Mouse (Mus musculus) midbrain, embryonic 11.5 days (tissue): Measurements from ENCODE around the gene Lonrf3. TPM values are rescaled to one million over a fixed set of nuclear protein-coding genes. Genes with fewer than 3 reads are reported as not detected.
A peak's percentile ranks its signal among the peaks of the same experiment; 100 is the strongest.

Source experiments
- ATAC-seq: fragments of 200-750 bp; cut with Nextera tagmentation; 2 replicates; pipeline ENCODE4 v1.8.0; 2017; ENCODE audit warnings: moderate TSS enrichment, moderate library complexity; ENCODE audit not compliant: low FRiP score
- DNase-seq: peaks from one replicate; pipeline ENCODE4 v3.0.0; 2015; ENCODE audit warnings: low spot score; ENCODE audit errors: missing footprints
- H3K27ac ChIP-seq: fragments of 300-500 bp; sonication (generic); 2 replicates; pipeline ENCODE4 v1.5.1; 2014; ENCODE audit warnings: low read depth, low read length
- H3K27me3 ChIP-seq: fragments of 300-500 bp; sonication (generic); 2 replicates; pipeline ENCODE4 v1.6.1; 2014; ENCODE audit warnings: mild to moderate bottlenecking, low read length, moderate library complexity, mixed read lengths; ENCODE audit not compliant: control insufficient read depth, insufficient read depth
- H3K36me3 ChIP-seq: fragments of 300-500 bp; sonication (generic); 2 replicates; pipeline ENCODE4 v1.6.1; 2014; ENCODE audit warnings: mild to moderate bottlenecking, low read length, moderate library complexity, mixed read lengths; ENCODE audit not compliant: control insufficient read depth, insufficient read depth
- H3K4me1 ChIP-seq: fragments of 300-500 bp; sonication (generic); 2 replicates; pipeline ENCODE4 v1.6.1; 2014; ENCODE audit warnings: low read length; ENCODE audit not compliant: control insufficient read depth, insufficient read depth
- H3K4me2 ChIP-seq: fragments of 300-500 bp; sonication (generic); 2 replicates; pipeline ENCODE4 v1.6.1; 2014; ENCODE audit warnings: mild to moderate bottlenecking, moderate library complexity
- H3K4me3 ChIP-seq: fragments of 300-500 bp; sonication (generic); 2 replicates; pipeline ENCODE4 v1.5.1; 2014; ENCODE audit warnings: low read depth, low read length
- H3K9ac ChIP-seq: fragments of 300-500 bp; sonication (generic); 2 replicates; pipeline ENCODE4 v1.6.1; 2014; ENCODE audit warnings: low read length
- H3K9me3 ChIP-seq: fragments of 300-500 bp; sonication (generic); 2 replicates; pipeline ENCODE4 v1.6.1; 2016; ENCODE audit warnings: low read length; ENCODE audit not compliant: control insufficient read depth
- WGBS: fragments of 180-500 bp; shearing (Covaris S2); extraction: QIAGEN DNeasy Blood & Tissue Kit; methylation state at CpG from one replicate; pipeline ENCODE4 v1.1.7; 2014; 5-methylcytosine and 5-hydroxymethylcytosine counted together
- polyA plus RNA-seq: library from polyadenylated mRNA; unstranded; fragments of >200 nt; fragmentation: Nextera tagmentation; extraction: Ambion mirVana; gene quantifications from 2 replicates; pipeline ENCODE4 v1.2.1, GENCODE M21; 2014

The Lonrf3 gene
- polyA plus RNA-seq = 1.1 and 1.7 TPM in 2 replicates

DNA sequence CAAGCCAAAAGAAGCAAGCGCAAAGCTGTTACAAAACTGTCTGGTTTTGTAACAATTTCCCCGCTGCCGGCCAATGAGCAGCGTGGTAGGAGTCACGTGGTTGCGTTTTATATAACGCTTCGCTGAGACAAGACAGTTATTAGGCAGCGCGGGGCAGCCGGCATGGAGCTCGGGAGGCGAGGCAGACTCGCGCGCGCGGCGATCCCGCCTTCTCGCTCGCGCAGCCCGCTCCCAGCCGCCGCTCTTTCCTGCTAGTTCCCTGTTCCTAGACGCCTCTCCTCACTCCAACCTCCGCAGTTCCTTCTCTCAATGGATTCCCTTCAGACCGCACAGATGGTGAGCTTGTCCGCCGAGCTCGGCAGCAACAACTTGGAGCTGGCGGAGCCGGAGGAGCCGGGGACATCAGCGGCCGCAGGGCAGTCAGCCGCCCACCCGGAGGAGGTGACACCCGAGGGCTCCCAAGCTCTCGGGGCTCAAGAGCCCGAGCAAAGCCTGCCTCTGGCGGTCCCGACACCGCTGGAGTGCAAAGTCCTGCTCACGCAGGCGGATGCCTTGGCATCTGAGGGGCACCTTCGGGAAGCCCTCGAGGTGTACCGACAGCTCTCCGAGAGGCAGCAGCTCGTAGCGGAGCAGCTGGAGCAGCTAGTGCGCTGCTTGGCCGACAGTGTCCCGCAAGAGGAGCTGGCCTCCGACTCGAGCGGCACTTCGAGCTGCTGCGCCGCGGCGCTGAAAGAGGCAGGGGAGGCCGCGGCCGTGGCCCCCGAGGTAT, at the start of gene Lonrf3:
Gene Lonrf3 (plus strand): TSS at position 83 of the 769 bp plus-strand sequence.
- DNase-seq (peak; percentile 92), ATAC-seq (peak; percentile 83)
- peak within 1 kb of the TSS; percentile 67 for H3K4me2 ChIP-seq
- H3K27me3 ChIP-seq = peaks cover 16% of the 10 kb centered on the region
- H3K4me3 ChIP-seq = peak within 1 kb of the TSS; percentile 40
- no peaks in the 10 kb centered on the region for H3K36me3 ChIP-seq
- 25% methylated on average over 58 of the region's 68 CpGs for WGBS
- H3K27ac ChIP-seq = no peak within 1 kb of the TSS
- no peaks in the 10 kb centered on the region; the same call in 1 of the 2 replicates for H3K4me1 ChIP-seq
- peak within 1 kb of the TSS; percentile 38 for H3K9ac ChIP-seq
- no peaks in the 10 kb centered on the region for H3K9me3 ChIP-seq

- Histone ChIP-seq H3K9me3 (no peaks in the 10 kb centered on the region), H3K4me2 (no peak overlapping the region), H3K4me3 (no peak overlapping the region), H3K27me3 (no peaks in the 10 kb centered on the region), H3K4me1 (no peaks in the 10 kb centered on the region), H3K27ac (no peak overlapping the region), H3K36me3 (no peaks in the 10 kb centered on the region), H3K9ac (no peak overlapping the region)
- DNase-seq (no peak), ATAC-seq (no peak)
- WGBS = 68% methylated on average over 1 of the region's 1 CpGs
Observed at GRCm38 (mm10) chrX:36278750-36279149, 49.4 kb upstream of the Lonrf3 start.

DNA sequence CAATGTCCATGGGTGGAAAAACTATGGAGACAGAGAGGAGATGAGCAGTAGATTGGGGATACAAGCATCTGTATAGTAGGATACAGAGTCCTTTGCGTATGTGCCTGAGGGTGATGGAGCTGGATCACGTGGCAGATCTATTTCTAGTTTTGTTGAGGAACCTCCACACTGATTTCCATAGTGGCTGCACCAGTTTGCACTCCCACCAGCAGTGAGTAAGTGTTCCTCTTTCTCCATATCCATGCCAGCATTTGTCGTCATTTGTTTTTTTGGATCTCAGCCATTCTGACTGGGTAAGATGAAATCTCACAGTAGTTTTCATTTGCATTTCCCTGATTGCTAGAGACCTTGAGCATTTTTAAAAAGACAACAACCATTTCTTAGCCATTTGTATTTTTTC, 16.7 kb upstream of the Lonrf3 start:
- Histone ChIP-seq H3K9ac (no peak overlapping the region), H3K27me3 (no peaks in the 10 kb centered on the region), H3K4me3 (no peak overlapping the region), H3K36me3 (no peaks in the 10 kb centered on the region), H3K4me2 (no peak overlapping the region), H3K4me1 (no peaks in the 10 kb centered on the region), H3K27ac (no peak overlapping the region), H3K9me3 (no peaks in the 10 kb centered on the region)
- ATAC-seq = no peak
- DNase-seq = no peak
- 93% methylated on average over 3 of the region's 3 CpGs for WGBS

DNA sequence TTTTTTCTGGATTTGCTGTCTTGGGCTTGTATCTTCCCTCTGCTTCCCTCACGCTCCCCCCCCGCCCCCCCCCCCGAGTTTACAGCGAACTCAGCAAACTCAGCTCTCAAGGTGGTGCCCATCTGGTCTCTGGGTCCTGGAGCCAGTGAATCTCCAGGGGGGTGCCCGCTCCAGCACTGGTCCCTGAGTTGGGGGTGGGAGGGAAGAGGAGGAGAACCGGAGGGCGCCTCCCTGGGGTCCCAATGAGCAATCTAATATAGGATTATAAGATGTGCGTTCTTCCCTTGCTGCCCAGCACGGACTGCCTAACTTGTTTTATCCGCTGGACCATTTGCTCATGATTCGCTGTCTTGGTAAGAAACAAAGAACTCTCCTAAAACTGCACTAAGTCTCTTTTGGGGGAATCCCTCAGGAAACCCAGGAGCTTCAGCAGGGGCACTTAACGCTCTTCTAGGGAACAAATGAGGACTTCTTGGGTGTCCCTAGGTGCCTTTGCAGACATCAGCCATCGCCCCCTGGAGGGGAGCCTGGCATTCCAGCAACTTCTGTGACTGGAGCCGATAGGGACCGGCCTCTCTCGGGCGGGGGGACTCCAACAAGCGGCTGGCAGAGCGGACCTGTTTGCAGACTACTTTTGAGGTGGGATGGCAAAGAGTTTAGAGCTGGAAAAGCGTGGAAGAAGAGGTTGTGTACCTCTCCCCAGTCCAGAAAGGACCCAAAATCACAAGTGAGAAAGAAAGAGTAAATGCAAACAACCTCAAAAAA, 480 bp upstream of the Lonrf3 start:
- H3K36me3 ChIP-seq = no peaks in the 10 kb centered on the region
- no peaks in the 10 kb centered on the region for H3K9me3 ChIP-seq
- no peaks in the 10 kb centered on the region; the same call in 1 of the 2 replicates for H3K4me1 ChIP-seq
- peak overlapping the region; percentile 40 for H3K4me3 ChIP-seq
- no peak overlapping the region for H3K9ac ChIP-seq
- 11% methylated on average over 16 of the region's 20 CpGs for WGBS
- peak; percentile 38; the same call in 1 of the 2 replicates for ATAC-seq
- DNase-seq = peak; percentile 88
- H3K27ac ChIP-seq = no peak overlapping the region
- peak overlapping the region; percentile 67 for H3K4me2 ChIP-seq
- H3K27me3 ChIP-seq = peaks cover 16% of the 10 kb centered on the region

GRCm38 (mm10) chrX:36329040-36329649, 992 bp downstream of the Lonrf3 start:
- peaks cover 16% of the 10 kb centered on the region for H3K27me3 ChIP-seq
- DNase-seq (peak; percentile 84), ATAC-seq (peak; percentile 52)
- no peak overlapping the region for H3K27ac ChIP-seq
- 20% methylated on average over 37 of the region's 66 CpGs for WGBS
- H3K36me3 ChIP-seq = no peaks in the 10 kb centered on the region
- H3K4me3 ChIP-seq = peak overlapping the region; percentile 40
- peak overlapping the region; percentile 38 for H3K9ac ChIP-seq
- peak overlapping the region; percentile 67 for H3K4me2 ChIP-seq
- H3K4me1 ChIP-seq = no peaks in the 10 kb centered on the region; the same call in 1 of the 2 replicates
- no peaks in the 10 kb centered on the region for H3K9me3 ChIP-seq

DNA sequence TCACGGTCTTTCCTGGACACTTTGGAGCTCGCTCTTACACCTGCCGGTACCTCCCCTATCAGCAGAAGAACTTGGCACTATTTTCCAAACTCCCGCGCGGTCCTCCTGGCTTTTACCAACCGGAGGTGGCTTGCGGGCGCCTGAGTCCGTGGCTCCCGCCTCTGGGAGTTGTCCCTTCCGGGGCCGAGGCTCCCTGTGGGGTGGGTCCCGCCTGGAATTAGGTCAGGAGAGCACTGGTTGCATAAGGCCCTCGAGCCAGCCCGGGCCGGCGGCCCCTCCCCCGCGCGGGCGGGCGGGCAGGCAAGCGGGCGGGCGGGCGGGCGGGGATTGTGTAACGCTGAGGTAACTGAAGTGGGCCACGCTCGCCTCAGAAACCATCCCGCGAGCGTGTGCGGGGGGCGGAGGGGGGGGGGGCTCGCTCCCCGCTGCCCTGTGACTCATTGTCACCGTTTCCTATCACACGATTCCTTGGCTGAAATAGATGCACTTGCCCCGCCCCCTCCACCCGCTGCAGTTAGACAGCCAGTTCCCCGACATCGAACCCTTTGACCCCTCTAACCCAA, 1.8 kb downstream of the Lonrf3 start:
- ATAC-seq = peak; percentile 49; the same call in 1 of the 2 replicates
- Histone ChIP-seq H3K9me3 (no peaks in the 10 kb centered on the region), H3K27me3 (peaks cover 16% of the 10 kb centered on the region), H3K4me1 (no peaks in the 10 kb centered on the region; the same call in 1 of the 2 replicates), H3K27ac (no peak overlapping the region), H3K9ac (0 out of 2 replicates have a peak overlapping the region, but pooled peaks have one; percentile 14), H3K4me2 (peak overlapping the region; percentile 67), H3K36me3 (no peaks in the 10 kb centered on the region), H3K4me3 (peak overlapping the region; percentile 40)
- DNase-seq = peak; percentile 89
- 16% methylated on average over 25 of the region's 44 CpGs for WGBS

GRCm38 (mm10) chrX:36352446-36352845, 24.3 kb downstream of the Lonrf3 start:
- WGBS = 64% methylated on average over 3 of the region's 3 CpGs
- H3K9me3 ChIP-seq = no peaks in the 10 kb centered on the region
- no peak overlapping the region for H3K4me3 ChIP-seq
- no peak for DNase-seq
- H3K4me2 ChIP-seq = no peak overlapping the region
- H3K36me3 ChIP-seq = no peaks in the 10 kb centered on the region
- H3K4me1 ChIP-seq = no peaks in the 10 kb centered on the region
- H3K9ac ChIP-seq = no peak overlapping the region
- no peak overlapping the region for H3K27ac ChIP-seq
- no peaks in the 10 kb centered on the region for H3K27me3 ChIP-seq
- no peak for ATAC-seq

DNA sequence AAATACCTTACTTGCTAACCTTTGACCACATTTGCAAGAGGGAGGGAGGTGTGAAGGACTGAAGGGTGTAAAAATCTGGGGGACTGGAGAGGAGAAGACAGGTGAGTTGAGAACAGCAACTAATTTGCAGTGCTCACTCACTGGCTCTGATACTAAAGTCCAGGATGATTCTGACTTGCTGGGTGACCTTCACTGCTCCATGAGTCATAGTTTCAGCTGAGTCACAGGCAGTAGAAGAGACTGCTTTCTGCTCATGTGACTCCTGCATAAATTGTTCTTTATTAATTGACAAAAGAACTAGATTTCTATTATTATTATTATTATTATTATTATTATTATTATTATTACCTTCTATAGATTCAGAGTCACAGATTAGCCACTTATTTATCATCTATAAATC, 57.2 kb downstream of the Lonrf3 start:
- H3K9ac ChIP-seq = no peak overlapping the region

More for the DNA sequence above, 57.2 kb downstream of the Lonrf3 start:
- DNase-seq = no peak
- ATAC-seq = no peak
- Histone ChIP-seq H3K4me1 (no peaks in the 10 kb centered on the region), H3K27me3 (no peaks in the 10 kb centered on the region), H3K27ac (no peak overlapping the region), H3K4me2 (no peak overlapping the region), H3K36me3 (no peaks in the 10 kb centered on the region), H3K9me3 (no peaks in the 10 kb centered on the region), H3K4me3 (no peak overlapping the region)
